Mouse (Mus musculus): ENCODE measurements around the gene Gtf2ird2.

- TF ChIP-seq CTCF (IDR thresholded peaks at IDR 0.05; ENCODE audit: extremely low read depth, insufficient read length, insufficient replicate concordance, low read depth, low read length): no peak
- no peak for TF ChIP-seq POLR2A (IDR thresholded peaks at IDR 0.05; ENCODE audit: low read depth, low read length)
Measured at GRCm38 (mm10) chr5:134179871-134180270, 3.9 kb upstream of the Gtf2ird2 start.
